Mouse (Mus musculus): ENCODE results near the gene 4930544D05Rik.

Gene 4930544D05Rik

GRCm38 (mm10) chr11:70656456-70656927, 40.8 kb downstream of the 4930544D05Rik start:
- no peak for DNase-seq (ENCODE audit: low spot score in 2 of 2)

- no peak for DNase-seq (ENCODE audit: low spot score in 2 of 2)
These were observed 41.3 kb downstream of the 4930544D05Rik start, which contains the start of gene Eno3 for GRCm38 (mm10) chr11:70656964-70657363. Gene Eno3, plus strand, starts transcription at chr11:70657202.

- DNase-seq (ENCODE audit: low spot score in 2 of 2): no peak
These were observed 41.9 kb downstream of the 4930544D05Rik start for GRCm38 (mm10) chr11:70657573-70657972.

- no peak for DNase-seq (ENCODE audit: low spot score in 2 of 2)
These were observed 42.3 kb downstream of the 4930544D05Rik start for GRCm38 (mm10) chr11:70657991-70658390.

- DNase-seq (ENCODE audit: low spot score in 2 of 2): no peak
These were observed 42.9 kb downstream of the 4930544D05Rik start for GRCm38 (mm10) chr11:70658521-70658920.

GRCm38 (mm10) chr11:70658942-70659341, 43.3 kb downstream of the 4930544D05Rik start:
- DNase-seq (ENCODE audit: low spot score in 2 of 2): no peak

- no peak for DNase-seq (ENCODE audit: low spot score in 2 of 2)
These were observed 44.9 kb downstream of the 4930544D05Rik start for GRCm38 (mm10) chr11:70660571-70660970.

GRCm38 (mm10) chr11:70663101-70663500, 47.5 kb downstream of the 4930544D05Rik start:
- no peak for DNase-seq (ENCODE audit: low spot score in 2 of 2)

DNA sequence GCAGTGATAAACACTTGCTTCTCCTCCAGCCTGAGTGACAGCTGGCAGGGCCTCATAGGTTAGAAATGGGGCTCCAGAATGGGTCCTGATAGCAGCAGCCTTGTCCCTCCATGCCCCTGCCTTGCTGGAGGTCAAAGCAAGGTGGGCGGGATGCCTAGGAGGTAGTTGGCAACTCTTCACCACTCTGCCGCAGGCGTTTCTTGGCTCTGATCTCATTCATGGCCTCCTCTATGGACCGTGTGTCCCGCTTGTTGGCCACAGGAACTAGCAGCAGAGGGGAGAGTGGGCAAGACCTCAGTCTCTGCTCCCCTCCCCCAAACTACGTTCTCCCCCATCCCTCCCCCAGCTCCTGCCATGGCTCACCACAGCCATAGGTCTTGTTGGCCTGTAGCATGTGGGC, 48.3 kb downstream of the 4930544D05Rik start:
- DNase-seq (ENCODE audit: low spot score in 2 of 2): no peak

- no peak for DNase-seq (ENCODE audit: low spot score in 2 of 2)
These were observed 49.1 kb downstream of the 4930544D05Rik start for GRCm38 (mm10) chr11:70664741-70665140.
